Mouse (Mus musculus): ENCODE measurements around the gene Cenpx. TPM values are rescaled to one million over a fixed set of nuclear protein-coding genes. Genes with fewer than 3 reads are reported as not detected.
A peak's percentile ranks its signal among the peaks of the same experiment; 100 is the strongest.
"Not testable (repeated sequence)": the region's sequence is repeated elsewhere in the genome, so short reads cannot be mapped to it uniquely, and the experiment has no call there.

Cenpx gene
- polyA plus RNA-seq, 1 experiment from 2014 or later = 113 TPM

DNA sequence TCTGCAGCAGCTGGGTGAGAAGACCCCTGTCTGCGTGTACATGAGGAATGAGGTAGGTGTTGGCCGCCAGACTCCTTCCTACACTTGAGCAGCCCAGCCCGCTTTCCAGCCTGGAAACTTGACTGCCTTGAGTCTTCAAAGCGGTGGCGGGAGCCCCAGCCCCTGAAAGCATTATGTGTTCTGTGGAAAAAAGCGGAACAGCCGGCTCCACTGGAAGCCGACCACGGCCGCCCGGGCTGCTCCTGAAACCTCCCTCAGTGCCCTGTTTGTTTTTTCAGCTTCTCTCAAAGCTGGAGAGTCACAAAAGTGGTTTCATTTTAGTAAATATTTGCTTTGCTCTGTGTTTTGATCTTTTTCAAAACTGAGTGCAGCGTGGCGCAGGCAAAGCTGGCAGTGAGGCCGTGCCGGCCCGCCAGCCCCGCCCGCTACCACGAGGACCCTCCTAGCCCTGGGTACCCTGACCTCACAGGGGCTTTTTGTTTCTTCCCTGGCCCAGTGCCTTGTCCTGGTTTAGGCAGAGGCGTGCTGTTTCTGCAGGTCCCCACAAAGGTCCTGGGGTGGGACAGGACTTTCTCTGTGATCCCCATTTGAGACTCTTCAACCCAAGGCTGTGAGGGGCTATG lies 26.8 kb downstream of the Cenpx start:
- Histone ChIP-seq H3K9ac (no peak overlapping the region), H3K9me3 (replicated peaks) (no peaks in the 10 kb centered on the region), H3K4me2 (replicated peaks) (no peak overlapping the region), H3K4me1 (peaks cover 10% of the 10 kb centered on the region; the same call in 1 of the 2 replicates), H3K27me3 (no peaks in the 10 kb centered on the region), H3K36me3 (peaks cover 70% of the 10 kb centered on the region), H3K4me3 (no peak overlapping the region), H3K27ac (peak overlapping the region; percentile 12; the same call in 1 of the 2 replicates)
- ATAC-seq (ENCODE audit: low FRiP score) = no peak
- 57% methylated on average over 20 of the region's 20 CpGs for WGBS

DNA sequence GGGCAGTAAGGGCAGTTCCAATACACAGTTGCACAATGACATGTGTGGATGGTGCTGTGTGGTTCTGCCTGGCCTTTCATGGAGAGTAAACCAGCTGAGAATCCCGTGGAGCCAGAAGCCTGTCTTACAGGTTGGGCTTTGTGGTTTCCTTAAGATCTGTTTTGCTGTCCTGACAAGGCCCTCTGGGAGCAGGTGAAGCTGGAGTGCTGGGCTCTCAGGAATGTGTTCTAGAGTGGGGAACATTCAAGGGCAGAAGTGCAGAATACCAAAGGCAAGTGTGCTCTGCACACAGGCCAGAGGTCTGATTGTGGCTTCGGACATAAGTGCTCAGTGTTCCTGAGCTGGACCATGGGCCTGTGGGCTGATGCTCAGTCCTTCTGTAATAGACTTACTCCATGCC lies 28.9 kb downstream of the Cenpx start:
- Histone ChIP-seq H3K4me2 (replicated peaks) (no peak overlapping the region), H3K9me3 (replicated peaks) (no peaks in the 10 kb centered on the region), H3K9ac (no peak overlapping the region), H3K4me3 (no peak overlapping the region), H3K27ac (no peak overlapping the region), H3K36me3 (peaks cover 75% of the 10 kb centered on the region), H3K4me1 (peaks cover 10% of the 10 kb centered on the region; the same call in 1 of the 2 replicates), H3K27me3 (no peaks in the 10 kb centered on the region)
- WGBS = 88% methylated on average over 2 of the region's 2 CpGs
- ATAC-seq (ENCODE audit: low FRiP score) = no peak

DNA sequence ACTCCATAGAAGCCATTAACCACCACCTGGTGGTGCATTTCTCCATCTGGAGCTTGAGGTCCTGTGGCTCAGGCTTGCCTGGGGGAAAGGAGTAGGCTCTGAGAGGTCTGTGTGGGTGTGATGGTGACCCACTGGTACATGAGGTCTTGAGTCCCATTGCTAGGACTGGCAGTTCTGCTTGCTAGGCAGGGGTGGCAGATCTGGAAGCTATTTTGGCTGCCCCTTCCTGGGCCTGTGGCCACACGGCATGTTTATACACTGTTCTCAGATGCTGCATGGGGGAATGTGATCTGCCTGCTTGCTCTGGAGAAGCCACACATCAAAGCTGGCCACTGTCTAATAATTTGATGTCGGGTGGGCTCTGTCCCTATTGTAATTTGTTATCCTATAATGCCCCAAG lies 29.5 kb downstream of the Cenpx start:
- peaks cover 10% of the 10 kb centered on the region; the same call in 1 of the 2 replicates for H3K4me1 ChIP-seq
- no peaks in the 10 kb centered on the region for H3K9me3 ChIP-seq (replicated peaks)
- 87% methylated on average over 2 of the region's 2 CpGs for WGBS
- H3K4me2 ChIP-seq (replicated peaks) = no peak overlapping the region
- peaks cover 75% of the 10 kb centered on the region for H3K36me3 ChIP-seq
- no peak for ATAC-seq (ENCODE audit: low FRiP score)
- no peak overlapping the region for H3K4me3 ChIP-seq
- no peaks in the 10 kb centered on the region for H3K27me3 ChIP-seq
- H3K9ac ChIP-seq = no peak overlapping the region
- no peak overlapping the region for H3K27ac ChIP-seq

DNA sequence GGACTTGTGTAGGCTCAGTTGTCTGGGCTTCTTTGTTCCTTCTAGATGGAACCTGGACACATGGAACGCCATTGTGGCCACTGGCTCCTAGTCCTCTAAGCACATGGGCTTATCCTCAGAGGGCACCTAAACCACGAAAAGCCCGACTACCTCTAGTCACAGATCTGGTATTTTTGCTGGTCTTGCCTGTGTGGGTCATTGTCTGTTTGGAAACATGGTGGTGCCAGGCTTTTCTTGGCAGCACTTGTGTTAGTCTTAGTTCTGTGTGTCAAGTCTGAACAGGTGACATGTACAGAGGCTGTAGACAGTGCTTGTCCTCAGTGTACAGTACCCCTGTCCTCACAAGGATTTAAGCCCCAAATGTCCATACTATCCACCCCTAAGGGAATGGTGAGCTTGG lies 30.0 kb downstream of the Cenpx start:
- Histone ChIP-seq H3K4me1 (peaks cover 10% of the 10 kb centered on the region; the same call in 1 of the 2 replicates), H3K9ac (no peak overlapping the region), H3K4me2 (replicated peaks) (no peak overlapping the region), H3K36me3 (peaks cover 75% of the 10 kb centered on the region), H3K27me3 (no peaks in the 10 kb centered on the region), H3K9me3 (replicated peaks) (no peaks in the 10 kb centered on the region), H3K27ac (no peak overlapping the region), H3K4me3 (no peak overlapping the region)
- WGBS = 91% methylated on average over 3 of the region's 3 CpGs
- ATAC-seq (ENCODE audit: low FRiP score) = no peak

DNA sequence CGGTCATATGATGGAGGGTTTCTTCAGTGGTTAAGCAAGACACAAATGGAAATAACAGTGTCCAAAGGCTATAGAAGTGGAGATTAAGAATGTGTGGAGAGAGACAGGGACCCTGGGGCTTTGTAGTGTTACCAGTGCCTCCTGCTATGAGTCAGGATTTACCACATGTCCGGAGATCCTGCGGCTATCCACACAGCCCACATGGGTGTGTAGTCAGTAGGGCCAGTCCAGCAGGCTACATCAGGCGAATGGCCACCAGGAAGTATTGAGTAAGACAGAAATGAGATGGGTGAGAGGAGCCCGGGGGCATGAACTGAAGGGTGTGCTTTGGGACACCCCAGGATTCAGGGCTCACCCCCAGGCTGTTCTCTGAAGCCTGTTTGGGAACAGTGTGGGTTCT lies 30.9 kb downstream of the Cenpx start:
- Histone ChIP-seq H3K9ac (no peak overlapping the region), H3K4me2 (replicated peaks) (no peak overlapping the region), H3K27me3 (no peaks in the 10 kb centered on the region), H3K27ac (no peak overlapping the region), H3K4me3 (no peak overlapping the region), H3K36me3 (peaks cover 76% of the 10 kb centered on the region), H3K4me1 (peaks cover 10% of the 10 kb centered on the region; the same call in 1 of the 2 replicates), H3K9me3 (replicated peaks) (no peaks in the 10 kb centered on the region)
- ATAC-seq (ENCODE audit: low FRiP score) = no peak
- 96% methylated on average over 5 of the region's 5 CpGs for WGBS

DNA sequence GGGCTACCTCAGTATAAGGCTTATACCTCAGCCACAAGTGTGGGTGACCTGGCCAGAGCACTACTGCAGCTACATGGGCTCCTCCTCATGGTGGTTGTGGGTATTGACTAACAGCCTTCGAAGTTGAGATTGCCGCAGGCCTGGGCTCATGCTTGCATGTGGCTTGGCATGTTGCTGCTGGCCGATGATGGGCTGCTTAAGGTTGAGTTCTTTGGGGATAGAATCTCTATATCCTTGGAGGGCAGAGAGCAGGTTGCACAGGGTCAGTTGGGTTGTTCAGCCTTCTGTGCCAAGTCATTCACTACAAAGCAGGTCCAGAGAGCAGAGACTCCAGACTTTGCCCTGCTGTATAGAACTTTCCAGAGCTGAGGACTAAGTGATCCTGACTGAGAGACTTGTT lies 33.6 kb downstream of the Cenpx start:
- Histone ChIP-seq H3K4me3 (no peak overlapping the region), H3K9me3 (replicated peaks) (no peaks in the 10 kb centered on the region), H3K4me2 (replicated peaks) (no peak overlapping the region), H3K27me3 (no peaks in the 10 kb centered on the region), H3K27ac (no peak overlapping the region), H3K4me1 (no peaks in the 10 kb centered on the region), H3K9ac (no peak overlapping the region), H3K36me3 (peaks cover 71% of the 10 kb centered on the region)
- ATAC-seq (ENCODE audit: low FRiP score) = no peak
- 90% methylated on average over 3 of the region's 3 CpGs for WGBS

DNA sequence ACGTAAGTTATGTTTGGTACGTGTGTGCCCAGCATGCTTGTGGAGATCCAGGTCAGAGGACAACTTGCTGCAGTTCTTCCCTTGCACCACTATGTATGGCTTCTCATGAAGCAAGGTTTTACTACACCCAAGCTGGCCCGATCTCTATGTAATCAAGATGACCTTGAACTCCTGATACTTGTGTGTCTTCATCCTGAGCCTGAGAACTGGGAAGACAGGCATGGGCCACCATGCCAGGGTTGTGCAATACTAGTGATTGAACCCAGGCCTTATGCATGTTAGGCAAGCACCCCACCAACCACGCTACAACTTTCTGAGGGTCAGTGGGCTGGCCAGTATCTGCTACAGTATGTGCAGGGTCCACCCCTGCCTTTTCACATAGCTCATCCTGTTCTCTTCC lies 36.6 kb downstream of the Cenpx start:
- peaks cover 10% of the 10 kb centered on the region for H3K4me1 ChIP-seq
- no peak overlapping the region for H3K4me2 ChIP-seq (replicated peaks)
- H3K36me3 ChIP-seq = peaks cover 53% of the 10 kb centered on the region
- H3K4me3 ChIP-seq = no peak overlapping the region
- H3K9ac ChIP-seq = no peak overlapping the region
- no peaks in the 10 kb centered on the region for H3K9me3 ChIP-seq (replicated peaks)
- WGBS = 95% methylated on average over 4 of the region's 4 CpGs
- H3K27me3 ChIP-seq = no peaks in the 10 kb centered on the region
- no peak for ATAC-seq (ENCODE audit: low FRiP score)
- no peak overlapping the region for H3K27ac ChIP-seq

DNA sequence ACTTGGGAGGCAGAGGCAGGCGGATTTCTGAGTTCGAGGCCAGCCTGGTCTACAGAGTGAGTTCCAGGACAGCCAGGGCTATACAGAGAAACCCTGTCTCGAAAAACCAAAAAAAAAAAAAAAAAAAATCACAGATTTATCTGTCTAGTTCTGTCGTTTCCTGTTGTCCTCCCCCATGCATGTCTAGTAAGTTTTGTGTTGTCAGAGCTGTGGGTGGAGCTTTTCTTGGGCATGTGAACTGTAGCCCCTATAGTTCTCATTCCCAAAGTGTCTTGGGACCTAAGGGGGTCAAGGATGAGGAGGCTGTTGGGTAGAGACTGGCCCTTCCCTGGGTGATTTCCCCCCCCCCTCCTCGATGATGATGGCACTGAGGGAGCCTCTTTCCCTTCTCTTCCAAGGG lies 37.7 kb downstream of the Cenpx start:
- H3K27ac ChIP-seq; H3K4me3 ChIP-seq; H3K4me2 ChIP-seq (replicated peaks); H3K9ac ChIP-seq; H3K9me3 ChIP-seq (replicated peaks); H3K4me1 ChIP-seq; ATAC-seq (ENCODE audit: low FRiP score); H3K27me3 ChIP-seq: not testable (repeated sequence)
- peaks cover 48% of the 10 kb centered on the region for H3K36me3 ChIP-seq
- 87% methylated on average over 4 of the region's 5 CpGs for WGBS

DNA sequence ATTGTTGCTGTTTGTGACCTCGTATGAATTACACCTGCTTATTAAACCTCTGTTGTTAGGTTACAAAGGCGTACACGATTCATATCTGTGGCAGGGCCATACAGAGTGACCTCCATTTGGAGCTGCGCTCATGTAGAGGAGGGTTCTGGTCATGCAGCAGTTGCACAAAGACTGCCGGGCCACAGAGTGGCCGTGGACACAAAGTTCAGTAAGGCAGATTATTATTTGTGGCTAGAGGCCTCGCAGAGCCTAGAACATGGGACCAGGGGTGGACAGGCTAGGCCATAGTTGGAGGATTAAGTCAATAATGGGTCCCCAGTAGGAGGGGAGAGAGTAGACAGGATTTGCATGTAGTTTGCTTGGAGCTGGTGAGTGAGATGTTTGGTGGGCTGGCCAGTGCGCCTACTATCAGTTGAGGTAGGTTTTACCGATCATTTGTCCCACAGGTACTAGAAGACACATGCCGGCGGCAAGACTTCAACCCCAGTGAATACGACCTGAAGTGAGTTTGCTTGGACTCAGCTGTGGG lies 39.9 kb downstream of the Cenpx start:
- H3K9me3 ChIP-seq (replicated peaks) = no peaks in the 10 kb centered on the region
- ATAC-seq (ENCODE audit: low FRiP score) = peak; percentile 39
- H3K4me2 ChIP-seq (replicated peaks) = peak overlapping the region; percentile 80
- H3K27ac ChIP-seq = peak overlapping the region; percentile 91
- peak overlapping the region; percentile 73 for H3K4me3 ChIP-seq
- 41% methylated on average over 12 of the region's 12 CpGs for WGBS
- H3K36me3 ChIP-seq = peaks cover 27% of the 10 kb centered on the region
- H3K9ac ChIP-seq = peak overlapping the region; percentile 78
- H3K27me3 ChIP-seq = no peaks in the 10 kb centered on the region
- H3K4me1 ChIP-seq = peaks cover 10% of the 10 kb centered on the region

DNA sequence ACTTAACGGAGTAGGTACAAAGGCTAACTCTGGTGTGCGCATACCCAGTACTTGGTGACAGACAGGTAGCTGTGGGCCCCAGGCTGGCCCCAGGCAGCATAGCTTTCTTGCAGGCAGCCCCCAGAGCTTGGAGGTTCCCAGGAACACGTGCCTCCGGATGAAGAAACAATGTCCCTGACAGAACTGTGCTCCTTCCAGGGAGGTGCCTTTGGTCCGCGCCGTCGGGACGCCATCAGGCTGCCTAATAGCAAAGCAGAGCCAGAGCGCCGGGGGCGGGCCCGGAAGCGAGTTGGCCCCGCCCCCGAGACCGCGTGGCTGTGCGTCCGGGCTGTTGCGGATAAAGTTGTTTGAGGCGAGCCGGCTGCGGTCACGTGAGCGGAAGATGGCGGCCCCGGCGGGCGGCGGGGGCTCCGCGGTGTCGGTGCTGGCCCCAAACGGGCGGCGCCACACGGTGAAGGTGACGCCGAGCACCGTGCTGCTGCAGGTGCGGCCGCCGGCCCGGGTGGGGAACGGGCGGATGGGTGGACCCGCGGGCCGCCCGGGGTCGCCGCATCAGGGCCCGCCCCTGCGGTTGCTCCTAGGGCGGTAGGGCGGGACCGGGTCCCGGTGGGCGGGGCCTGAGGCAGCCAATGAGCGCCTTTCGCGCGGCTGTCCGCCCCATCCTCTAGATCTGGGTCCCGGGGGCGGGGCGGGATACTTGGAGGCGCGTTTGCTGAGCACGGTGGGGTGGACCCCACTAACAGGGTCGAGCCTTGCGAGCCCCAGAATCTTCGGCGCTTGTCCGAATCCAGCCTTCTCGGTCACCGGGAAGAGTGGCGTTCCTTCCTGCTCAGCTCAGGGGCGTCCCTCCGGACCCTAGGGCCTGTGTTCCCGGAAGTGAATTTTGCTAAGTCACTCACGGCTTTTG lies 40.6 kb downstream of the Cenpx start, which contains the start of gene Aspscr1:
Gene Aspscr1 (plus strand): TSS at position 287 of the 907 bp plus-strand sequence.
- H3K4me1 ChIP-seq = peaks cover 10% of the 10 kb centered on the region
- H3K4me3 ChIP-seq = peak within 1 kb of the TSS; percentile 73
- 1% methylated on average over 71 of the region's 83 CpGs for WGBS
- H3K9me3 ChIP-seq (replicated peaks) = no peaks in the 10 kb centered on the region
- H3K9ac ChIP-seq = peak within 1 kb of the TSS; percentile 78
- no peaks in the 10 kb centered on the region for H3K27me3 ChIP-seq
- peak within 1 kb of the TSS; percentile 91 for H3K27ac ChIP-seq
- H3K36me3 ChIP-seq = peaks cover 20% of the 10 kb centered on the region
- H3K4me2 ChIP-seq (replicated peaks) = peak within 1 kb of the TSS; percentile 80
- ATAC-seq (ENCODE audit: low FRiP score) = peak; percentile 97

DNA sequence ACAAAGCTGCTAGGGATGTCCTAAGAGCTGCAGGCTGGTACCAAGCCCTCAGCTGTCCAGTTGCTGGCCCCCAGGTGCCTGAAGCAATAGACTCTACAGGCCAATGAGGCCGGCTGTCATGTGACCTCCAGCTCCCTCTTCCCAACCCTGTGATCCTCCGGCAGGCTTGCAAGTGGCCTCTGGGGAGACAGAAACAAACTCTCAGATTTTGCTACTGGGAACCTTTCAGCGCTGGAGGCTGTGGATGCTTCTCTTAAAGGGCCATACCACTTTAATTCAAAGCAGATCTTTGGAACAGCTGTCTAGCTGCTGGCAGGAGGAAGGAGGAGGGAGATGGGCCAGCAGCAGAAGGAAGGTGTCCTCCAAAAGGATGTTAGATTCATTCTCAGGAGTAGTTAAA lies 46.9 kb downstream of the Cenpx start:
- Histone ChIP-seq H3K4me2 (replicated peaks) (no peak overlapping the region), H3K27me3 (peaks cover 33% of the 10 kb centered on the region), H3K9me3 (replicated peaks) (no peaks in the 10 kb centered on the region), H3K36me3 (no peaks in the 10 kb centered on the region), H3K4me1 (peaks cover 6% of the 10 kb centered on the region; the same call in 1 of the 2 replicates), H3K27ac (no peak overlapping the region), H3K9ac (no peak overlapping the region), H3K4me3 (no peak overlapping the region)
- no peak for ATAC-seq (ENCODE audit: low FRiP score)
- 11% methylated on average over 3 of the region's 3 CpGs for WGBS

DNA sequence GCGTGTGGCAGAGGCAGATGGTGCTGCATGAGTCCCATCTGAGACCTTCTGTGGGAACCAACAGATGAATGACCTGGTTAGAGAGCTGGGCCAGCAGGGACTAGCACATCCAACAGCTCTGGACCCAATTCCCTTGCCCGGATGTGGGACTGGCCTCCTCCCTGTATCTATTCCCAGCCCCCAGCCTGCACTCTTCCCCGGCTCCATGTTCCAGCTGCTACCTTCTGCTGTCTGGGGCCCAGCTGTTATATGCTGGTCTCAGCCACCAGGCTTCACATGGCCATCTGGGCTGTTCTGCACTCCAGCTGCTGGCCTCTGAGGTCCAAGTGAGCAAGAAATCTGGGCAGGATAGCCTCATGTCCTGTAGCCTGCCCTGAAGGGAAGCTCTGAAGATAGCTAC lies 48.1 kb downstream of the Cenpx start:
- Histone ChIP-seq H3K9me3 (replicated peaks) (no peaks in the 10 kb centered on the region), H3K27me3 (peaks cover 45% of the 10 kb centered on the region), H3K9ac (no peak overlapping the region), H3K36me3 (no peaks in the 10 kb centered on the region), H3K4me2 (replicated peaks) (no peak overlapping the region), H3K4me3 (no peak overlapping the region), H3K27ac (no peak overlapping the region), H3K4me1 (peaks cover 14% of the 10 kb centered on the region)
- no peak for ATAC-seq (ENCODE audit: low FRiP score)
- WGBS = 62% methylated on average over 3 of the region's 3 CpGs

Measured in hindbrain, embryonic 12.5 days (tissue).